Mouse (Mus musculus) small intestine, adult 10 weeks (tissue): ENCODE measurements around the gene Rbm39. TPM values are rescaled to one million over a fixed set of nuclear protein-coding genes. Genes with fewer than 3 reads are reported as not detected.

Experiments used
- polyA plus RNA-seq: library from polyadenylated mRNA; stranded (reverse); fragments of 350-450 nt; fragmentation: Illumina TruSeq; extraction: RNeasy Lipid Tissue Mini Kit (QIAGEN cat#74804); gene quantifications from one replicate; pipeline ENCODE4 v1.2.3, GENCODE M21; 2014; ENCODE audit warnings: low replicate concordance

The Rbm39 gene
- 688 TPM for polyA plus RNA-seq

DNA sequence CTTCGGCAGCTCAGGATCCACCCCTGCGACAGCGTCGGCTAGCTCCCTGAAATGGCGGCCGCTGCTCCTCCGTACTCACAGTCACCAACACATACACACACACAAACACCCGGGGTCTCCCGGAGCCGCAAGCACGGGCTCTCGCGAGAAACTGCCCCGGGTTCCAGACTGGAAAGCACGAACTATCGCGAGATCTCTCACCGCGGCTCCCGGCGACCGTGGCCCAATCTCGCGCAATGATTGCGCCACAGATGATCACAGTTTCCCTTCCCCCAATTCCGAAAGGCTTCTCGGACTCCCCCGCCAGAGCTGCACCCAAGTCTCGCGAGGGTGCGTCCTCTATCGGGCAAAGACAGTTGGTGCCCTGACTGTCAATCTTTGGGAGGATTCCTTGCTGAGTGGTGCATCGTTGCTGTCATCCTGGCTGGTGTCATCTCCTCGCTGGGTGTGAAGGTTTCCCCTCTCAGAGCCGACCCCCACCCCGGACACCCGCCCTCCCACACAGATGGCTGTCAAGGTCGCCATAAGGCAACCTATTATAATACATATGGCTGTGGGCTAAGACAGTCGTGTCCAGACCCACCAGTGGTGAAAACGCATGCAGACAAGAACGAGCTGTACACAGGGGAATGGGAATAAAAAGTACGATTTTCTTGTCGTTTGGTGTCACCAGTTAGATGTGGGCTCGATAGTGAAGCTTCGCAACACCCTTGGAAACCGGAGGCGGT lies at the start of gene Rbm39:
Gene Rbm39 (minus strand): TSS at position 145 of the 728 bp plus-strand sequence.

DNA sequence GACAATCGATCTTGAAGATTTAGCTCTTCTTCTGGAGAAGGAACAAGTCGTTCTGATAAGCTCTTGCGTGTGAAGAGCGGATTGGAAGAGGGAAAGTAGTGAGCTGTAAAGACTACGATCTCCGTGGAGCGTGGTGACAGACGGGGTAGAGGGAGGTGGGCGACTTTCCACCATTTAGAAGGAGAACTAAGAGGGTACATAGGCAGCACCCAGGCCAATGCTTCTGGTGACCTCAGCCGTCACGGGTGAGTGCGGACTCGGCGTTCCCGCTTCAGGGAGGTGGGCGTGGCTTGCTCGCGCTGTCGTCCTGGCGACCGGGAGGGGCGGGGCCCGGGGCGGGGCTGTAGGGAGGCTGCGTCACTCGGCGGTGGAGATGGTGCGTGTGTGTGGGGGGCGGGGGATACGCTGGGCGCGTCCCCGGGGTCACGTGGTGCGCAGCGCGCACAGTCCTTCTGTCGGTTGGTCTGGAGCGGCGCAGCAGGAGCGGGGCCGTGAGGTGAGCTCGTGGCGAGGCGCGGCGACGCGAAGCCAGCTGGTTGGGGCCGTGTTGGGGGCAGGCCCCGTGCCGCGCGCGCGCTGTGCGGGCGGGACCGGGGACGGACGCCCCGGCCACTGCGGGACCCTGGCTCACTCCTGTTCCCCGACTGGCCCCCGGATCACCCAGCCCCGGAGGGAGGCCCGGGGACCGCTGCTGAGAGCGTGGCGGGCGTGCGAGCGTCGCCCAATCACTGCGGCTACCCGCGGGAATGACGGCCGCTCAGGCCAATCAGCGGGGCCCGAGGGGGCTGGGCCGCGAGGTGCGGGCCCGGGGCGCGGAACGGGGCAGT lies 16.5 kb upstream of the Rbm39 start, which contains the start of gene Phf20:
Gene Phf20 (plus strand): TSS at position 165 of the 827 bp plus-strand sequence.

DNA sequence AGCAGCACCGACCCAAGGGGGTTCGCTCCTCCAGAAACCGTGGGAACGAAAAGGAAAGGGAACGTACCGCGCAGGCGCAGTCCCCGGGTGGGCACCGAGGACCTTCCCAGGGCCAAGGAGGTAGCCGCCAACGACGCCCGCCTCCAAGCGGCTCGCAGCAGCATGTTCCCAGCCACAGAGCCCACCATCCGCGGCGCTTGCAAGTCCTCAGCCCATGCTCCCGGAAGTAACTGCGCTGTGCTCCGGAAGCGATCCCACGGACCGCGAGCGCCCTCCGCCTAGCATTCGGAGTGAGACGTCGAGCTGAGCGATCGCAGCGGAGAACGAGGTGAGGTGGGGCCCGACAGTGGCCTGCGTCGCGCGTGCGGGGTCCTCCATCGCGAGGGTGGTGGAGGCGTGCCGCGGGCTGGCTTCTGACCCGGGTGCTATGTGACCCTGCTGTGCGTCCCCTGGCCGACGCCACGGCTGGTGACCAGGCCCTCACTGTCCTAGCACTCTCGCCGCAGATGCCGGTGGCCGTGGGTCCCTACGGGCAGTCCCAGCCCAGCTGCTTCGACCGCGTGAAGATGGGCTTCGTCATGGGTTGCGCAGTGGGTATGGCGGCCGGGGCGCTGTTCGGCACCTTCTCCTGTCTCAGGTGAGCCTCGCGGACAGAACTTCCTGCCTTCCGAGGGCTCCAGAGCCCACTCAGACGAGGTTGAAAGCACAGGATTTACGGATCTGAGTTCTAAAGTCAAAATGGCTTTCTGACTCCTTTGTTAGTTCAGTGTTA lies 35.9 kb downstream of the Rbm39 start, which contains the start of the genes Romo1 and Nfs1:
Gene Romo1 (plus strand): TSS at position 87 of the 772 bp plus-strand sequence.
Gene Nfs1 (minus strand): TSS at position 234 of the 772 bp plus-strand sequence.

DNA sequence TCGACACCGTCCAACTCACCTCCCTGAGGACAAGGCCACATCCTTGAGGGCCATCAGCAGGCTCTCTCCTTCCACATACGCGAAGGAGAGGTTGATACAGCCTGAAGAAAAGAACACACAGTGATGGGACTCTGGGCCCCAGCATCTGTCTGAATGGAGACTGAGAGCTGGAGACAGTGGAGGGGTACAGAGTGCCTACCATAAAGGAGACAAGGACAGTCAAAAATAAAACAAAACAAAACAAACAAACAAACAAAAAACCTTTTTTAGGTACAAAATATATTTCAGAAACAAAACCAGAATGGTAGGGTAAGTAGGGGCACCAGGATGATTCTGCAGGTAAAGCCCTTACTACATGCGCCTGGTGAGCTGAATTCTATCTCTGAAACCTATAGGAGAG lies 53.0 kb downstream of the Rbm39 start, which contains the start of gene Gm28036:
Gene Gm28036 (minus strand): TSS at position 101 of the 400 bp plus-strand sequence.

GRCm38 (mm10) chr2:156111358-156112079 lies 68.5 kb downstream of the Rbm39 start, which contains the start of the genes Cpne1 and Rbm12:
Gene Cpne1, minus strand, starts transcription at chr2:156111965.
Gene Rbm12, minus strand, starts transcription at chr2:156111978.

Other genes starting within 250 kb of the Rbm39 start
- gene Uqcc1, start 249.9 kb downstream of the Rbm39 start, polyA plus RNA-seq: 23.3 TPM
- gene Gm15557, start 239.5 kb downstream of the Rbm39 start, polyA plus RNA-seq: not detected
- not detected for gene Gdf5, start 234.9 kb downstream of the Rbm39 start, polyA plus RNA-seq
- 0.82 TPM for gene Cep250, start 223.8 kb downstream of the Rbm39 start, polyA plus RNA-seq
- gene 6430550D23Rik, start 172.3 kb downstream of the Rbm39 start, polyA plus RNA-seq: 2.9 TPM
- 5.4 TPM for gene Ergic3, start 172.2 kb downstream of the Rbm39 start, polyA plus RNA-seq
- not detected for gene Fer1l4, start 127.3 kb downstream of the Rbm39 start, polyA plus RNA-seq
- not detected for gene Spag4, start 115.1 kb downstream of the Rbm39 start, polyA plus RNA-seq
- 35.0 TPM for gene Cpne1, start 68.3 kb downstream of the Rbm39 start, polyA plus RNA-seq
- gene Rbm12, start 68.3 kb downstream of the Rbm39 start, polyA plus RNA-seq: 13.5 TPM
- gene Gm28036, start 53.1 kb downstream of the Rbm39 start, polyA plus RNA-seq: 7.4 TPM
- 1.3 TPM for gene Romo1, start 36.2 kb downstream of the Rbm39 start, polyA plus RNA-seq
- 64.2 TPM for gene Nfs1, start 36.1 kb downstream of the Rbm39 start, polyA plus RNA-seq
- gene Phf20, start 16.2 kb upstream of the Rbm39 start, polyA plus RNA-seq: 7.0 TPM
- 0.85 TPM for gene Cnbd2, start 132.1 kb upstream of the Rbm39 start, polyA plus RNA-seq
- not detected for gene Scand1, start 132.5 kb upstream of the Rbm39 start, polyA plus RNA-seq
- 2.3 TPM for gene Epb41l1, start 240.7 kb upstream of the Rbm39 start, polyA plus RNA-seq